Mouse (Mus musculus): ENCODE results near the gene Slc39a2.
"Not testable (repeated sequence)": the region's sequence is repeated elsewhere in the genome, so short reads cannot be mapped to it uniquely, and the experiment has no call there.

Slc39a2 gene

GRCm38 (mm10) chr14:51902806-51903710 lies 10.4 kb downstream of the Slc39a2 start:
- DNase-seq (ENCODE audit: low spot score), result peak; percentile 47

GRCm38 (mm10) chr14:51903782-51904181 lies 11.1 kb downstream of the Slc39a2 start:
- no peak for DNase-seq (ENCODE audit: low spot score)

GRCm38 (mm10) chr14:51904706-51905105 lies 12.0 kb downstream of the Slc39a2 start:
- no peak for DNase-seq (ENCODE audit: low spot score)

GRCm38 (mm10) chr14:51906102-51906501 lies 13.4 kb downstream of the Slc39a2 start:
- no peak for DNase-seq (ENCODE audit: low spot score)

GRCm38 (mm10) chr14:51911301-51911700 lies 18.6 kb downstream of the Slc39a2 start:
- no peak for DNase-seq (ENCODE audit: low spot score)

GRCm38 (mm10) chr14:51912391-51913061 lies 19.8 kb downstream of the Slc39a2 start:
- no peak for DNase-seq (ENCODE audit: low spot score)

GRCm38 (mm10) chr14:51913062-51913959 lies 20.6 kb downstream of the Slc39a2 start:
- peak; percentile 44 for DNase-seq (ENCODE audit: low spot score)

- peak; percentile 59 for DNase-seq (ENCODE audit: low spot score)
Measured at GRCm38 (mm10) chr14:51913960-51914762, 21.5 kb downstream of the Slc39a2 start, which contains the start of gene Ndrg2. Gene Ndrg2, minus strand, starts transcription at chr14:51914158.

- no peak for DNase-seq (ENCODE audit: low spot score)
Measured at GRCm38 (mm10) chr14:51915030-51915429, 22.3 kb downstream of the Slc39a2 start.

GRCm38 (mm10) chr14:51916539-51916938 lies 23.9 kb downstream of the Slc39a2 start:
- no peak for DNase-seq (ENCODE audit: low spot score)

- DNase-seq (ENCODE audit: low spot score), result no peak
Measured at GRCm38 (mm10) chr14:51918125-51918524, 25.4 kb downstream of the Slc39a2 start, which contains the start of gene Tppp2. Gene Tppp2, plus strand, starts transcription at chr14:51918425.

GRCm38 (mm10) chr14:51918966-51919365 lies 26.3 kb downstream of the Slc39a2 start:
- no peak for DNase-seq (ENCODE audit: low spot score)

GRCm38 (mm10) chr14:51921759-51922570 lies 29.3 kb downstream of the Slc39a2 start:
- peak; percentile 47 for DNase-seq (ENCODE audit: low spot score)

- DNase-seq (ENCODE audit: low spot score), result no peak
Measured at GRCm38 (mm10) chr14:51922571-51922865, 29.8 kb downstream of the Slc39a2 start, which contains the start of gene Rnase13. Gene Rnase13, minus strand, starts transcription at chr14:51922773.

GRCm38 (mm10) chr14:51922910-51923309 lies 30.2 kb downstream of the Slc39a2 start:
- DNase-seq (ENCODE audit: low spot score), result no peak

- no peak for DNase-seq (ENCODE audit: low spot score)
Measured at GRCm38 (mm10) chr14:51923492-51923891, 30.8 kb downstream of the Slc39a2 start.

- not testable (repeated sequence) for DNase-seq (ENCODE audit: low spot score)
Measured at GRCm38 (mm10) chr14:51926930-51927329, 34.2 kb downstream of the Slc39a2 start.

- DNase-seq (ENCODE audit: low spot score), result peak; percentile 51
Measured at GRCm38 (mm10) chr14:51929309-51929943, 36.7 kb downstream of the Slc39a2 start.

- DNase-seq (ENCODE audit: low spot score), result no peak
Measured at GRCm38 (mm10) chr14:51929968-51930367, 37.3 kb downstream of the Slc39a2 start.

- peak; percentile 66 for DNase-seq (ENCODE audit: low spot score)
Measured at GRCm38 (mm10) chr14:51930824-51931223, 38.1 kb downstream of the Slc39a2 start.

Measured in left cerebral cortex, adult 11 months (tissue).